ENCODE assay signal across 22 mouse cellular contexts in the genomic region with DNA sequence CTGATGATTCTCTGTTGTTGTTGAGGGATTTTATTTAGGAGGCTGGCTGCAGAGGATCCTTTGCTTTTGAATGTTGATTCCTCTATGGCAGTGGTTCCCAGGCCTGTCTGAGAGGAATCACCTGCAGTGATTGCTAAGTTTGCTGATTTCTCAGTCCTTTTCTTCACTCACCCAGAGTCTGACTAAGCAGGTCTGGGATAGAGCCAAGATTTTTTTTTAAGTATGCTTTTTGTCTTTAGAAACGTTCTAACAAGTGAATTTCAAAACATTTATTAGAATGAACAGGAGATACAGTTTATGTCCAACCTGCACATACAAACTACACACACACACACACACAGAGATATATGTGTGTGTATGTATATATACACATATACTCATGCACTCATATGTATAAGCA.
DNase-seq lines count a peak whose midpoint lies in the region.
"Had no signal": no experiment of that assay in that cellular context is flagged by ENCODE, and none has a peak within 500 bp of the region (broad histone marks: within the 10 kb centered on the region; RNA-seq: fewer than 3 reads in every experiment).

No protein-coding gene starts in this region.

- DNase-seq in heart, adult 11 months: peak; percentile 23
- no peak for DNase-seq in heart, postnatal 25 days (ENCODE audit: low spot score)
- peak; percentile 73 for DNase-seq in NIH3T3 (ENCODE audit: low read depth)
- DNase-seq in embryonic facial prominence, embryonic 10.5 days (ENCODE audit: low spot score): no peak
- no peak for DNase-seq in forebrain, embryonic 10.5 days (ENCODE audit: extremely low spot score, low spot score)
- DNase-seq: adrenal gland, adult 8-10 months; adrenal gland, postnatal 14 days; adrenal gland, postnatal 36 days; B cell, adult 2 months; cerebellum, adult 11-12 months; cerebellum, adult 2 months; cerebellum, adult 9-10 months; cerebellum, postnatal 10 days; cerebellum, postnatal 25 days; forebrain, postnatal 0 days had no signal

- 52% methylated on average over 1 of the region's 1 CpGs for WGBS in embryonic facial prominence, embryonic 10.5 days
- 46% methylated on average over 1 of the region's 1 CpGs for WGBS in forebrain, embryonic 10.5 days

- no peak overlapping the region for H3K27ac ChIP-seq in embryonic facial prominence, embryonic 10.5 days (replicated peaks)
- H3K27ac ChIP-seq in forebrain, embryonic 10.5 days: no peak overlapping the region
- H3K27ac ChIP-seq: embryonic facial prominence, embryonic 13.5 days; embryonic facial prominence, embryonic 15.5 days; forebrain, embryonic 13.5 days; forebrain, embryonic 15.5 days had no signal

- H3K4me1 ChIP-seq in embryonic facial prominence, embryonic 10.5 days: peaks cover 10% of the 10 kb centered on the region
- peaks cover 18% of the 10 kb centered on the region for H3K4me1 ChIP-seq in forebrain, embryonic 10.5 days
- H3K4me1 ChIP-seq: forebrain, embryonic 15.5 days had no signal

- H3K9me3 ChIP-seq in embryonic facial prominence, embryonic 10.5 days: no peaks in the 10 kb centered on the region
- no peaks in the 10 kb centered on the region for H3K9me3 ChIP-seq in forebrain, embryonic 10.5 days
- H3K9me3 ChIP-seq: embryonic facial prominence, embryonic 13.5 days; embryonic facial prominence, embryonic 15.5 days; forebrain, embryonic 13.5 days; forebrain, embryonic 15.5 days; G1E had no signal

- intact Hi-C loops in heart, postnatal 25 days (cut with DNase I): loop anchor here (5.0 kb wide), 1 partner anchor 64 kb away; no protein-coding TSS in a partner anchor

- peaks cover under 1% of the 10 kb centered on the region; the same call in 1 of the 2 replicates for H3K36me3 ChIP-seq in embryonic facial prominence, embryonic 10.5 days (replicated peaks)
- H3K36me3 ChIP-seq in forebrain, embryonic 10.5 days (replicated peaks): peaks cover 6% of the 10 kb centered on the region; the same call in 1 of the 2 replicates
- H3K36me3 ChIP-seq: forebrain, embryonic 15.5 days; G1E had no signal

- no peak overlapping the region for H3K4me3 ChIP-seq in embryonic facial prominence, embryonic 10.5 days
- H3K4me3 ChIP-seq in forebrain, embryonic 10.5 days: no peak overlapping the region
- H3K4me3 ChIP-seq: embryonic facial prominence, embryonic 13.5 days; embryonic facial prominence, embryonic 15.5 days; erythroblast, embryonic 14.5 days; forebrain, embryonic 13.5 days; forebrain, embryonic 15.5 days had no signal

- H3K27me3 ChIP-seq in embryonic facial prominence, embryonic 10.5 days (replicated peaks; ENCODE audit: low read depth, poor library complexity, severe bottlenecking): no peaks in the 10 kb centered on the region
- H3K27me3 ChIP-seq in forebrain, embryonic 10.5 days (ENCODE audit: poor library complexity, severe bottlenecking): no peaks in the 10 kb centered on the region
- H3K27me3 ChIP-seq: CH12.LX; embryonic facial prominence, embryonic 13.5 days; embryonic facial prominence, embryonic 15.5 days; forebrain, embryonic 13.5 days; forebrain, embryonic 15.5 days had no signal

Comparison
In these comparisons a context has a peak if more than half of its experiments do, and no peak if none do; other contexts are left out.
1. DNase-seq: peak in heart, adult 11 months (single experiment) and NIH3T3 (single experiment); none in heart, postnatal 25 days (single experiment), embryonic facial prominence, embryonic 10.5 days (single experiment) and forebrain, embryonic 10.5 days (single experiment).